Mouse (Mus musculus) midbrain, embryonic 15.5 days (tissue): ENCODE results near the gene Serpini1. TPM values are rescaled to one million over a fixed set of nuclear protein-coding genes. Genes with fewer than 3 reads are reported as not detected.

ENCODE experiments used
- ATAC-seq: fragments of 200-750 bp; cut with Nextera tagmentation; replicated peaks from 2 replicates; pipeline ENCODE4 v1.8.0; 2017; ENCODE audit warnings: moderate TSS enrichment
- H3K27ac ChIP-seq: fragments of 300-500 bp; sonication (generic); 2 replicates; pipeline ENCODE4 v1.5.1; 2015; ENCODE audit warnings: mild to moderate bottlenecking, inconsistent platforms
- H3K27me3 ChIP-seq: fragments of 300-500 bp; sonication (generic); replicated peaks from 2 replicates; pipeline ENCODE4 v1.6.1; 2015; ENCODE audit warnings: inconsistent platforms
- H3K36me3 ChIP-seq: fragments of 300-500 bp; sonication (generic); replicated peaks from 2 replicates; pipeline ENCODE4 v1.6.1; 2015; ENCODE audit warnings: inconsistent platforms
- H3K4me1 ChIP-seq: fragments of 300-500 bp; sonication (generic); 2 replicates; pipeline ENCODE4 v1.6.1; 2015; ENCODE audit warnings: inconsistent platforms
- H3K4me2 ChIP-seq: fragments of 300-500 bp; sonication (generic); 2 replicates; pipeline ENCODE4 v1.6.1; 2015; ENCODE audit warnings: inconsistent platforms, mild to moderate bottlenecking, moderate library complexity
- H3K4me3 ChIP-seq: fragments of 300-500 bp; sonication (generic); 2 replicates; pipeline ENCODE4 v1.5.1; 2015; ENCODE audit warnings: mild to moderate bottlenecking, inconsistent platforms
- H3K9ac ChIP-seq: fragments of 300-500 bp; sonication (generic); 2 replicates; pipeline ENCODE4 v1.6.1; 2015; ENCODE audit warnings: mild to moderate bottlenecking, inconsistent platforms
- H3K9me3 ChIP-seq: fragments of 300-500 bp; sonication (generic); 2 replicates; pipeline ENCODE4 v1.6.1; 2016; ENCODE audit warnings: inconsistent platforms
- WGBS: fragments of 180-500 bp; shearing (Covaris S2); methylation state at CpG from one replicate; pipeline ENCODE4 v1.1.7; 2015; ENCODE audit warnings: mixed read lengths; 5-methylcytosine and 5-hydroxymethylcytosine counted together
- polyA plus RNA-seq: library from polyadenylated mRNA; unstranded; fragments of >200 nt; fragmentation: Nextera tagmentation; extraction: Ambion mirVana; gene quantifications from 2 replicates; pipeline ENCODE4 v1.2.1, GENCODE M21; 2015

Gene Serpini1
- polyA plus RNA-seq, result 115 and 124 TPM in 2 replicates

DNA sequence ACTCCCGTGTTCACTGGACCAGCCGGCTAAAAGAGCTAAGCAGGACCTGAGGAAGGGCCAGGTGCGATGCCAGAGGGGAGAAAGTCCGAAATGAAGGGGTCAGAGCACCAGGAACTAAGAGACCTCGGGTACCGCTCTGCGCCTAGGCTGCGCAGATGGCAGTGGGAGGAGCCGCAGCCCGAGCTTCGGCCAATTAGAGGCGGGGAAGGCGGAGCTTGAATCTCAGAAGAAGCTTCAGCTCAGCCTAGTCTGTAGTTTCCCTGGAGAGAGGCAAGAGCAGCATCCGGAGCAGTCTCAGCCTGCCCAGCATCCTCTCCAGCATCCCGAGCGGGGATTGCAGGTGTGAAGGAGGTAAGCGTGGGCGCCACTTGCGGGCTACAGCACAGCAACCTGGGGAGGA is at the start of gene Serpini1:
Gene Serpini1, plus strand, starts transcription at position 256 of the 400 bp plus-strand sequence.
- 0% methylated on average over 19 of the region's 19 CpGs for WGBS

GRCm38 (mm10) chr3:75517631-75518250 is 39.6 kb upstream of the Serpini1 start:
- WGBS, result 79% methylated on average over 7 of the region's 7 CpGs
- no peak for ATAC-seq
- Histone ChIP-seq H3K4me2 (no peak overlapping the region), H3K4me3 (no peak overlapping the region), H3K9ac (no peak overlapping the region), H3K36me3 (peaks cover 10% of the 10 kb centered on the region), H3K9me3 (no peaks in the 10 kb centered on the region), H3K4me1 (no peaks in the 10 kb centered on the region), H3K27me3 (no peaks in the 10 kb centered on the region), H3K27ac (no peak overlapping the region)

More for the DNA sequence above, at the start of gene Serpini1:
- no peaks in the 10 kb centered on the region for H3K9me3 ChIP-seq
- H3K4me1 ChIP-seq, result peaks cover 17% of the 10 kb centered on the region
- H3K36me3 ChIP-seq, result no peaks in the 10 kb centered on the region
- peak within 1 kb of the TSS; percentile 97 for H3K9ac ChIP-seq
- no peaks in the 10 kb centered on the region for H3K27me3 ChIP-seq
- ATAC-seq, result peak; percentile 97
- peak within 1 kb of the TSS; percentile 89 for H3K27ac ChIP-seq
- H3K4me3 ChIP-seq, result peak within 1 kb of the TSS; percentile 90
- H3K4me2 ChIP-seq, result peak within 1 kb of the TSS; percentile 66

DNA sequence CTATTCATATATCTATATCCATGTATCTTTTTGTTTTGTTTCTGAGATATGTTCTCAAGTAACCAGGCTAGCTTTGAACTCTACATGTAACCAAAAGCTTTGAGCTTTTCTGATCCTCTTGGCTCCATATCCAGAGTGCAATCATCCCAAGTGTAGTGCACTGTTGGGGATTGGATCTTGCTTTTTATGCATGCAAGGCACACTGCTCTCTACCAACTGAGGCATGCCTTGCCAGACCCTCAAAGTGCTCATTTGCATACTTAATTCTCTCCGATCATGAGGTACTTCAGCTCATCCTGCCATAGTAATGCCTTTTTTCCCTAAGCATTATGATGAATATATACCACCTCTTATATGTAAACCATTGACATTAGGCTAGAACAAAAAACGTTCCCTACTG is 36.0 kb upstream of the Serpini1 start:
- Histone ChIP-seq H3K27ac (no peak overlapping the region), H3K9ac (no peak overlapping the region), H3K36me3 (peaks cover 11% of the 10 kb centered on the region), H3K9me3 (no peaks in the 10 kb centered on the region), H3K4me1 (no peaks in the 10 kb centered on the region), H3K4me3 (no peak overlapping the region), H3K4me2 (no peak overlapping the region), H3K27me3 (no peaks in the 10 kb centered on the region)
- no peak for ATAC-seq
- 64% methylated on average over 2 of the region's 2 CpGs for WGBS

GRCm38 (mm10) chr3:75522527-75522926 is 34.8 kb upstream of the Serpini1 start:
- 79% methylated on average over 1 of the region's 1 CpGs for WGBS
- no peak for ATAC-seq
- no peak overlapping the region for H3K9ac ChIP-seq

DNA sequence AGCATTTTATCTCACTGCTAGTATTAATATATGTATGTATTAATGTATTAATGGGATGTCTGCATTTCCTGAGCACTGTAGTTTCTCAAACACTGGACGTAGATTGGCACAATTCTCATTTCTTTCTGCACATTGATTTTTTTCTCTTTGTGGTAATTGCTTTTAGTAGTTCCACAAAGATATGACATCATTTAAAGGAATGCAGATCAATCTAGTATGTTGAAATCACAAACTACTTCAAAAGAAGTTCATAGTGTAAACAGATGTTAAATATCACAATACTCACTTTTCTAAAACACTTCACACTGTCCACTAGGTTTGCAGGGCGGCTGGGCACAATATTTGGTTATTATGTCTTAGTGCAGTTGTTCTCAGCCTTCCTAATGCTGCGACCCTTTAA is 26.3 kb upstream of the Serpini1 start:
- no peak overlapping the region for H3K4me2 ChIP-seq
- WGBS, result 92% methylated on average over 3 of the region's 3 CpGs
- H3K4me1 ChIP-seq, result no peaks in the 10 kb centered on the region
- no peak overlapping the region for H3K4me3 ChIP-seq
- H3K9ac ChIP-seq, result no peak overlapping the region
- H3K36me3 ChIP-seq, result 0 out of 2 replicates have a peak, but pooled peaks cover 8% of the 10 kb centered on the region
- H3K27ac ChIP-seq, result no peak overlapping the region
- no peaks in the 10 kb centered on the region for H3K9me3 ChIP-seq
- ATAC-seq, result no peak
- H3K27me3 ChIP-seq, result no peaks in the 10 kb centered on the region

More at GRCm38 (mm10) chr3:75522527-75522926, 34.8 kb upstream of the Serpini1 start:
- Histone ChIP-seq H3K4me3 (no peak overlapping the region), H3K36me3 (peaks cover 15% of the 10 kb centered on the region), H3K4me2 (no peak overlapping the region), H3K4me1 (no peaks in the 10 kb centered on the region), H3K27me3 (no peaks in the 10 kb centered on the region), H3K9me3 (no peaks in the 10 kb centered on the region), H3K27ac (no peak overlapping the region)

DNA sequence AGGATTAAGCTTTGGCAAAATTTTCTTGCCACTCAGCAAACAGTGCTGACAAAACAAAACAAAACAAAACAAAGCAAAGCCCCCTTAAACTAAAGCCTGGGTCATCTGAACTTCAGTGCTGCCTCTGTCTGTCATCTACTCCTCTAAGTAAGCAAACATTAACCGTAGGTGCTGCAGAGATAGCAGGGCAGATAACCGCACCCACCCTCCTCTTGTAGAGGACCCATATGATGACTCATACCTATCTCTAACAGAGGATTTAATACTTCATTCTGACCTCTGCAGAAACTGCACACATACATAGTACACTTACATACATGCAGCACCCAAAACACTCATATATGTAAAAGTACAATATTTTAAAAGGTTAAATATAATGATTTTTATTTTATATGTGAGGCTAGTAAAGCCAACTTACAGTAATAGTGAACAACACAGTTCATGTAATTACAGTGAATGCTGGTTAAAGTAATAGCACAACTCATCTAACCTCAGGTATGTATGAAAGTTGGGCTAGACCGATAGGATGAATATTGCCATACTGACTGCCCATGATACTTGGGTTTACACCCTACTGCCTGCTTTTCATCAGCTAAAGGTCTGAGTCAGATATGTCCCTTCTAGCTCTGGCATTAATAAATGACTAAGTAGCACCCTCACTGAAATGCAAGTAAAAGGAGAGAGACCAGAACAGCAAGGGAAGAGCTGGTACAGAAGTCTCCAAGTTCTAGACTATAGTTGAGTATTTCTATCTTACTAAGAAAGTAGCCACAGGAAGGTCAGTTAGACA is 23.1 kb upstream of the Serpini1 start:
- Histone ChIP-seq H3K4me1 (no peaks in the 10 kb centered on the region), H3K4me2 (no peak overlapping the region), H3K36me3 (peaks cover 10% of the 10 kb centered on the region; the same call in 1 of the 2 replicates), H3K9me3 (no peaks in the 10 kb centered on the region), H3K4me3 (no peak overlapping the region), H3K27me3 (no peaks in the 10 kb centered on the region), H3K27ac (no peak overlapping the region), H3K9ac (no peak overlapping the region)
- WGBS, result 85% methylated on average over 3 of the region's 3 CpGs
- no peak for ATAC-seq

DNA sequence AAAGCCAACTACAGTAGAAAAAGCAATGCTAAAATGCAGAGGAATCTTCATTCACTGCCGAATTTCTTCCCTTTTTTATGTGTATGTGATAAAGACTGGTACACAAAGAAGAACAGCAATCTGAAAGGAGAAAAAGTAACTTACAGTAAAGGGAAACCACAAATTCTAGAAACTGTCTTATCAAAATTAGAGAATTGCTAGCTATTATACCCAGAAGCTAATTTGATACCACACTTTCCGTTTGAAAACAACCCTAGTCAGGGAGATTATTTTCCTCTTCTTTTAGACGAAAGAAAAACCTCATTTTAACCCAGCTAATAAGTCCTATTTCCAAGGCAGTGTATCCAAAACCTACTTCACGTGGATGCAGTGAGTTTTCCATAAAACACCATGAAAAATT is 16.1 kb upstream of the Serpini1 start:
- H3K4me1 ChIP-seq, result no peaks in the 10 kb centered on the region
- H3K4me3 ChIP-seq, result no peak overlapping the region
- no peak overlapping the region for H3K4me2 ChIP-seq
- 92% methylated on average over 4 of the region's 4 CpGs for WGBS
- peaks cover 14% of the 10 kb centered on the region; the same call in 1 of the 2 replicates for H3K36me3 ChIP-seq
- no peak overlapping the region for H3K9ac ChIP-seq
- no peak for ATAC-seq
- H3K27me3 ChIP-seq, result no peaks in the 10 kb centered on the region
- no peak overlapping the region for H3K27ac ChIP-seq
- H3K9me3 ChIP-seq, result no peaks in the 10 kb centered on the region

GRCm38 (mm10) chr3:75542852-75543251 is 14.5 kb upstream of the Serpini1 start:
- no peaks in the 10 kb centered on the region for H3K4me1 ChIP-seq
- H3K9me3 ChIP-seq, result no peaks in the 10 kb centered on the region
- no peak for ATAC-seq
- no peaks in the 10 kb centered on the region for H3K27me3 ChIP-seq
- peaks cover 5% of the 10 kb centered on the region; the same call in 1 of the 2 replicates for H3K36me3 ChIP-seq
- no peak overlapping the region for H3K27ac ChIP-seq
- H3K4me3 ChIP-seq, result no peak overlapping the region
- H3K4me2 ChIP-seq, result no peak overlapping the region
- 68% methylated on average over 3 of the region's 3 CpGs for WGBS
- no peak overlapping the region for H3K9ac ChIP-seq

DNA sequence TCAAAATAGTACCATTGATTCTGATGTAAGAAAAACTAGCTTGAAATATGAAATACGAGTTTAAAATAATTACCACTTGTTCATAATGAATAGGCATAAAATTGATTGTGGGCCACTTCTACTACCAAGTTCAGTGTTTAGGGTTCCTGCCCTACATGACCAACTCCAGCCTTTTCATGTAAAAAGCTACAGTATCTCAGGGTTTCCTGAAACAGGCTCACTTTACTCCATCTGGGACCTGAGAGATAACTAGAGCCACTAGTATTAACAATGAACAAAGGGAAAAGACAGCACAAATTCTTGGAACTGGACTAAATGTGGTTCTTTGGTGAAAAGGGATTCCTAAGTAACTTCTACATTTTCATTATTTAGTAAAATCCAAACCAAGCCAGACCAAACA is 13.1 kb upstream of the Serpini1 start:
- ATAC-seq, result no peak
- Histone ChIP-seq H3K27ac (no peak overlapping the region), H3K4me3 (no peak overlapping the region), H3K4me1 (no peaks in the 10 kb centered on the region), H3K27me3 (no peaks in the 10 kb centered on the region), H3K36me3 (0 out of 2 replicates have a peak, but pooled peaks cover 3% of the 10 kb centered on the region), H3K4me2 (no peak overlapping the region), H3K9ac (no peak overlapping the region), H3K9me3 (no peaks in the 10 kb centered on the region)
- WGBS, result 90% methylated on average over 1 of the region's 1 CpGs

DNA sequence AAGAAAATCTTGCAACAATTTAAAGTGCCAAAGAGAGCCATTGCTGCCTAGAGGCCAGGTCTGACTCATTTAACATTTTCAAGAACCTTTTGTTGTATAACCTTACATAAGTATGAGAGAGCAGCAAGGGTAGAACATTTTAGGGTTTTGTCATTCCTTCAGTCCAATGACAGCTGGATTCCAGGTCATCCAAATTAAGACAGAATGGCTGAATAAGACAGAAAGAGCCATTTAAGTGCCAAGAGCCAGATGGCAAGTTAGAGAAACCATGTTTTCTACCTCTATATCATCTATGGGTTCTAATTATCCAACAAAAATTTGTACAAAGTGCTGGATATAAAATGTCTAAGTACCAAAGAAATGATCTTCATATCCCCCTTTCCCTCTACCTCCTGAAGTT is 6.1 kb upstream of the Serpini1 start:
- Histone ChIP-seq H3K9ac (no peak overlapping the region), H3K27ac (no peak overlapping the region), H3K27me3 (no peaks in the 10 kb centered on the region), H3K36me3 (no peaks in the 10 kb centered on the region), H3K4me1 (peaks cover 14% of the 10 kb centered on the region), H3K4me2 (no peak overlapping the region), H3K9me3 (no peaks in the 10 kb centered on the region), H3K4me3 (no peak overlapping the region)
- ATAC-seq, result no peak

DNA sequence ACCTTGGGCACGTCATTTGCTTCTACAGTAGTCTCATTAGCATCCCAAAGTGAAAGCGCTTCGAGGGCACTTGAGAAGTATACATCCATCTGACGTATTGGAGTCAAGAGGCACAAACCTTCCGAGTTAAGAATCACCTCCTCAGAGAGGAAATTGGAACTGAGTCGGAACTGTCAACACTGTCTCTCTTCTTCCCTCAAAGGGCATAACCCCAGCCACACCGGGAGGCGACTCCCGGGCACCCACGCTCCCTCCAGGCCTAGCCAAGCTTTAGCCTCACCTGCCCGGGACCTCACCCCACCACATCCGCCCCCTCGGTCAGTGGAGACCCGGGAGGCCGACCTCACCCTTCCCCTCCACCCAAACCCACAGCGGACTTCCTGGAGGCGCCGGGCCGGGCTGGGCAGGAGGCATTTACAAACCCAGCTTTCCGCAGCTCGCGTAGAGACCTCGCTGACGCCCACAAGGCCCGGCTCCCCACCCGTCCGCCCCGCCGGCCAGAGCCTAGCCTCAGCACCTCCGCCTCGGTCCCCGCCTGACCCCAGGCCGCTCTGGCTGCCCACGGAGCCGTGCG is 1.1 kb upstream of the Serpini1 start:
- H3K4me3 ChIP-seq, result peak overlapping the region; percentile 90
- H3K9me3 ChIP-seq, result no peaks in the 10 kb centered on the region
- peaks cover 17% of the 10 kb centered on the region for H3K4me1 ChIP-seq
- no peaks in the 10 kb centered on the region for H3K36me3 ChIP-seq
- under 1% methylated on average over 36 of the region's 36 CpGs for WGBS
- ATAC-seq, result no peak; the same call in 1 of the 2 replicates
- H3K9ac ChIP-seq, result peak overlapping the region; percentile 97
- H3K27ac ChIP-seq, result peak overlapping the region; percentile 79
- no peaks in the 10 kb centered on the region for H3K27me3 ChIP-seq
- H3K4me2 ChIP-seq, result peak overlapping the region; percentile 66

DNA sequence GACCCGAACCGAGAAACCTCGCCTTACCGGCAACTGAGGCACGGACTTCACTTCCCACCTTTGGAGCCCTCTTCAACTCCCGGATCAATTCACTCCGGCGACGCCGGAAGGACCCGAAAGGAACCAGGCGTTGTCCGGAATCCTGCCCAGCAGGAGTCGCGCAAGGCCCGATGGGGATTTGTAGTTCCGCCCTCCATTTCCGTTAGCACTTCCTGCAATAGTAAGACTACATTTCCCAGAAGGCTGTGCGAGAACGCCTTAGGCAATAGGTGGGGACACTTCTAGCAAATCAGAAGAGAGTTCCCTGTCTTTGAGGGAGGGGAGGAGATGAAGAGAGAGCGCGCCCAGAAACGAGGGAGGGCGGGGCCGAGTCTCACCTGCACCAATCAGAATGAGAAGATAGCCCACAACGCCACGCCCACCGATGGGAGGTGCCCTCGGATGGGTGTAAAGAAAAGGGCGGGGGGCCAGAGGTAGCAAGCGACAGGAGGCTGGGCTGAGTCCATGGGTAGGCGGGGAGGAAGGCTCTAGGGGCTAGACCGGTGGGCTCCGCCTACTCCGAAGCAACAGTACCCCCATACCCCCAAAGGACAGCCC is 554 bp upstream of the Serpini1 start, which contains the start of gene Pdcd10:
Gene Pdcd10, minus strand, starts transcription at position 162 of the 597 bp plus-strand sequence.
- Histone ChIP-seq H3K9ac (peak within 1 kb of the TSS; percentile 97), H3K4me1 (peaks cover 17% of the 10 kb centered on the region), H3K36me3 (no peaks in the 10 kb centered on the region), H3K4me3 (peak within 1 kb of the TSS; percentile 90), H3K27me3 (no peaks in the 10 kb centered on the region), H3K4me2 (peak within 1 kb of the TSS; percentile 66), H3K27ac (peak within 1 kb of the TSS; percentile 89), H3K9me3 (no peaks in the 10 kb centered on the region)
- under 1% methylated on average over 35 of the region's 35 CpGs for WGBS
- ATAC-seq, result peak; percentile 96
